Mouse (Mus musculus): ENCODE measurements around the gene Snx7.

DNA sequence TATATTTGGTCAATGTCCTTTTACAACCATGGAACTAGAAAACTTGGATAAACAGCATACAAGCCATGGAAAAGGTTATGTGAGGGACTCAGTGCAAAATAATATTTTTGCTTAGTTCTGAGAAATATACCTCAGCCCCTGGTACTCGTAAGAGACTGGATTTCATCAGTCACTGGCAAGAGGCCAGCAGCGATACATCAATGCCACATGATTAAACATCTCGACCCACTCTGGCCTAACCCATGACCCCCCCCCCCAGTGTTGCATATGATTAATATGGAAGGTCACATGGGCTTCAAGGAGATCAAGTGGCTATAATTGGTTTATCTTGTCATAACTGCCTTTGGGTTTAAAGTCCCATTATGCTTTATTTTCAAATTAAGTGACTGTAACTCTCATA, 46.7 kb upstream of the Snx7 start:
- no peak for TF ChIP-seq CTCF (conservative IDR thresholded peaks at IDR 0.05; ENCODE audit: insufficient read depth, insufficient read length, low read depth, low read length)
- TF ChIP-seq POLR2A (IDR thresholded peaks at IDR 0.05; ENCODE audit: low read depth, low read length), result no peak

Data from kidney, adult 2 months (tissue).